Mouse (Mus musculus) ES-Bruce4 (cell line): ENCODE measurements around the gene Macrod2. TPM values are rescaled to one million over a fixed set of nuclear protein-coding genes. Genes with fewer than 3 reads are reported as not detected.

Experiments used
- H3K27ac ChIP-seq: 2 replicates; pipeline ENCODE4 v1.5.1; 2012; ENCODE audit warnings: low read length, inconsistent platforms; ENCODE audit not compliant: insufficient read depth
- H3K27me3 ChIP-seq: 2 replicates; pipeline ENCODE4 v1.6.1; 2012; ENCODE audit warnings: mild to moderate bottlenecking, low read length, inconsistent platforms; ENCODE audit not compliant: control insufficient read depth, poor library complexity, insufficient read depth, severe bottlenecking
- H3K36me3 ChIP-seq: 2 replicates; pipeline ENCODE4 v1.6.1; 2012; ENCODE audit warnings: inconsistent platforms, mild to moderate bottlenecking, low read length, moderate library complexity; ENCODE audit not compliant: control insufficient read depth, poor library complexity, insufficient read depth, severe bottlenecking
- H3K4me1 ChIP-seq: one replicate; pipeline ENCODE4 v1.8.1; 2011; ENCODE audit warnings: low read length; ENCODE audit not compliant: control insufficient read depth, insufficient read depth
- H3K4me3 ChIP-seq: 2 replicates; pipeline ENCODE4 v1.5.1; 2011; ENCODE audit warnings: low read depth, mild to moderate bottlenecking, low read length
- H3K9ac ChIP-seq: 2 replicates; pipeline ENCODE4 v1.6.1; 2012; ENCODE audit warnings: low read depth, mild to moderate bottlenecking, inconsistent platforms; ENCODE audit not compliant: poor library complexity, severe bottlenecking
- H3K9me3 ChIP-seq: replicated peaks from 2 replicates; pipeline ENCODE4 v1.6.1; 2012; ENCODE audit warnings: mild to moderate bottlenecking, low read length, inconsistent platforms; ENCODE audit not compliant: control insufficient read depth, poor library complexity, insufficient read depth, severe bottlenecking
- CTCF ChIP-seq: IDR thresholded peaks from one replicate; pipeline ENCODE4 v1.8.1; 2011; ENCODE audit warnings: low read depth, low read length
- EP300 ChIP-seq: IDR thresholded peaks from 2 replicates; pipeline ENCODE4 v1.6.1; 2011; ENCODE audit warnings: low read depth, low read length; ENCODE audit not compliant: insufficient read depth
- POLR2A ChIP-seq: IDR thresholded peaks from one replicate; pipeline ENCODE4 v1.8.1; 2011; ENCODE audit warnings: low read length; ENCODE audit not compliant: insufficient read depth
- polyA plus RNA-seq: library from polyadenylated mRNA; stranded (reverse); fragments of >200 nt; gene quantifications from 2 replicates; pipeline ENCODE4 v1.2.4, GENCODE M21; 2011; ENCODE audit warnings: low read depth; ENCODE audit not compliant: missing spikeins, insufficient read depth, insufficient read length

The Macrod2 gene
- polyA plus RNA-seq, 1 experiment, result 11.9 TPM

- no peaks in the 10 kb centered on the region for H3K36me3 ChIP-seq
- H3K4me3 ChIP-seq, result no peak overlapping the region
- H3K9ac ChIP-seq, result no peak overlapping the region
- no peaks in the 10 kb centered on the region for H3K9me3 ChIP-seq
- H3K27me3 ChIP-seq, result no peaks in the 10 kb centered on the region
- TF ChIP-seq EP300 (no peak), POLR2A (no peak), CTCF (no peak)
- H3K27ac ChIP-seq, result no peak overlapping the region
- no peaks in the 10 kb centered on the region for H3K4me1 ChIP-seq
These were observed 517.1 kb downstream of the Macrod2 start for GRCm38 (mm10) chr2:140912179-140912578.

- H3K27ac ChIP-seq, result no peak overlapping the region
- TF ChIP-seq CTCF (no peak), POLR2A (no peak), EP300 (no peak)
- H3K4me1 ChIP-seq, result no peaks in the 10 kb centered on the region
- H3K27me3 ChIP-seq, result no peaks in the 10 kb centered on the region
- no peak overlapping the region for H3K4me3 ChIP-seq
- H3K9ac ChIP-seq, result no peak overlapping the region
- no peaks in the 10 kb centered on the region for H3K36me3 ChIP-seq
- H3K9me3 ChIP-seq, result no peaks in the 10 kb centered on the region
These were observed 517.8 kb downstream of the Macrod2 start for GRCm38 (mm10) chr2:140912931-140913330.

- Histone ChIP-seq H3K9me3 (no peaks in the 10 kb centered on the region), H3K36me3 (no peaks in the 10 kb centered on the region), H3K9ac (no peak overlapping the region), H3K27ac (no peak overlapping the region), H3K4me1 (no peaks in the 10 kb centered on the region), H3K4me3 (no peak overlapping the region), H3K27me3 (no peaks in the 10 kb centered on the region)
- no peak for TF ChIP-seq POLR2A
- no peak for TF ChIP-seq CTCF
- no peak for TF ChIP-seq EP300
These were observed 518.7 kb downstream of the Macrod2 start for GRCm38 (mm10) chr2:140913679-140914412.

GRCm38 (mm10) chr2:140926922-140927321 lies 531.8 kb downstream of the Macrod2 start:
- Histone ChIP-seq H3K27me3 (no peaks in the 10 kb centered on the region), H3K27ac (no peak overlapping the region), H3K4me3 (no peak overlapping the region), H3K4me1 (no peaks in the 10 kb centered on the region), H3K9ac (no peak overlapping the region), H3K9me3 (no peaks in the 10 kb centered on the region), H3K36me3 (no peaks in the 10 kb centered on the region)
- TF ChIP-seq POLR2A, result no peak
- peak; percentile 33 for TF ChIP-seq CTCF

- TF ChIP-seq CTCF, result no peak
- no peak for TF ChIP-seq EP300
- no peak for TF ChIP-seq POLR2A
- Histone ChIP-seq H3K9me3 (no peaks in the 10 kb centered on the region), H3K36me3 (no peaks in the 10 kb centered on the region), H3K27ac (no peak overlapping the region), H3K9ac (no peak overlapping the region), H3K4me3 (no peak overlapping the region), H3K4me1 (no peaks in the 10 kb centered on the region), H3K27me3 (no peaks in the 10 kb centered on the region)
These were observed 539.4 kb downstream of the Macrod2 start for GRCm38 (mm10) chr2:140934483-140934882.

- Histone ChIP-seq H3K36me3 (no peaks in the 10 kb centered on the region), H3K27me3 (no peaks in the 10 kb centered on the region), H3K9ac (no peak overlapping the region), H3K4me1 (no peaks in the 10 kb centered on the region), H3K27ac (no peak overlapping the region), H3K9me3 (no peaks in the 10 kb centered on the region), H3K4me3 (no peak overlapping the region)
- TF ChIP-seq CTCF (no peak), POLR2A (no peak), EP300 (no peak)
These were observed 554.4 kb downstream of the Macrod2 start for GRCm38 (mm10) chr2:140949461-140949860.
